Mouse (Mus musculus): ENCODE data around the gene Rrnad1.
"Not testable (repeated sequence)": the region's sequence is repeated elsewhere in the genome, so short reads cannot be mapped to it uniquely, and the experiment has no call there.

Rrnad1 gene

GRCm38 (mm10) chr3:87913891-87914290, 16.6 kb downstream of the Rrnad1 start:
- no peak for DNase-seq (ENCODE audit: low spot score)

DNA sequence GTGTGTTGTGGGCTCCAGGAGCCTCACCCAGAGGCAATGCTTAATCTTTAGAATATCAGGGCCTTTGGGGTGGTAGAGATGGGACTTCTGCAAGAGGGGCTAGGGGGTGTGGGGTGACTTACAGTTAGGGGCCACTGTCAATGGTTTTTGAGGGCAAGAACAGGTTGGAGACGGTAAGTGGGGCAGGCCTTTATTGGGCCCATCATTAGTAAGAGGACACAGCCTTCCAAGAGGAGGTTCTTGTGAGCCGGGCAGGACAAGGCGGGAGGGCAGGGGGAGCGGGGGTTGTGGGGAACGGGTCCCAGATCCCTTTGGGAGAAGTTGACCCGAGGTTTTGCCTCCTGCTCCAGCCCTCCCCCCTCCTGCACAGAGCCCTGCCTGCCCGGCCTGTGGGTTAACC, 17.0 kb downstream of the Rrnad1 start:
- no peak for DNase-seq (ENCODE audit: low spot score)

- peak; percentile 78 for DNase-seq (ENCODE audit: low spot score)
Measured at GRCm38 (mm10) chr3:87910573-87911141, 19.9 kb downstream of the Rrnad1 start.

GRCm38 (mm10) chr3:87909874-87910273, 20.6 kb downstream of the Rrnad1 start:
- no peak for DNase-seq (ENCODE audit: low spot score)

- DNase-seq (ENCODE audit: low spot score), result no peak
Measured at GRCm38 (mm10) chr3:87909381-87909780, 21.1 kb downstream of the Rrnad1 start.

- no peak for DNase-seq (ENCODE audit: low spot score)
Measured at GRCm38 (mm10) chr3:87907906-87908305, 22.6 kb downstream of the Rrnad1 start.

GRCm38 (mm10) chr3:87906981-87907857, 23.3 kb downstream of the Rrnad1 start:
- DNase-seq (ENCODE audit: low spot score), result no peak

DNA sequence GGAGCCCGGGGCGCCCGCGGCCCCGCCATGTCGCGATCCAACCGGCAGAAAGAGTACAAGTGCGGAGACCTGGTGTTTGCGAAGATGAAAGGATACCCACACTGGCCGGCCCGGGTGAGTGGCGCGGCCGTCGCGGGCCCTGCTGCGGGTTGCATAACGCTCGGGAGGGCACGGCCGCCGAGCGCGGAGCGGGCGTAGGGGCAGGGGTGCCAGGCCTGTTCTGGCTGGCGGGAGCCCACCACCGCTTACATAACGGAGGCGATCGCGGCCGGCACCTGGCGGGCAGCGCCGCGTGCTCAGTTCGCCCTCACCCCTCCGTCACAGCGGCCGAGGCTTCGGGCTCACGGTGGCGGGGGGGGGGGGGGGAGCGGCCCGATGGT, 23.9 kb downstream of the Rrnad1 start:
- no peak for DNase-seq (ENCODE audit: low spot score)

GRCm38 (mm10) chr3:87905880-87906485, 24.5 kb downstream of the Rrnad1 start, which contains the start of gene Hdgf:
Gene Hdgf (plus strand): TSS chr3:87906321.
- DNase-seq (ENCODE audit: low spot score), result peak; percentile 79

DNA sequence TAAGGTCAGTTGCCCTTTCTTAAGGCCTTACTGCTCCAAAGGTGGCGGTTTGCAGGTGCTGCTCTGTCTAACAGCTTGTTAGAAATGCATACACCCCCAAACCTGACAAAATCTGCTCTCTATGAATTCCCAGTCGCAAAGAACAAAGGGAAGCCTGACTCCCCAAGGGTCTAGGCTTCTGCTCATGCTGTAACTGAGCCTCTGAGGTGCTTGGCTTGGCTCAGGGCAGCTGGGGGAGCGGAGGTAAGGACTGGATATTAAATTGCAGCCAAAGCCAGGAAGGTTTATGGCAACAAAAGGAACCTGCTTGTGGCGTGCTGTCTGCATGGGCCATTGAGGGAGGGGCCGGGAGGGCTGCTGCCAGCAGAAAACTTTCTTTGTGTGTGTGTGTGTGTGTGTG, 26.7 kb downstream of the Rrnad1 start:
- no peak for DNase-seq (ENCODE audit: low spot score)

GRCm38 (mm10) chr3:87901959-87902358, 28.6 kb downstream of the Rrnad1 start:
- not testable (repeated sequence) for DNase-seq (ENCODE audit: low spot score)

DNA sequence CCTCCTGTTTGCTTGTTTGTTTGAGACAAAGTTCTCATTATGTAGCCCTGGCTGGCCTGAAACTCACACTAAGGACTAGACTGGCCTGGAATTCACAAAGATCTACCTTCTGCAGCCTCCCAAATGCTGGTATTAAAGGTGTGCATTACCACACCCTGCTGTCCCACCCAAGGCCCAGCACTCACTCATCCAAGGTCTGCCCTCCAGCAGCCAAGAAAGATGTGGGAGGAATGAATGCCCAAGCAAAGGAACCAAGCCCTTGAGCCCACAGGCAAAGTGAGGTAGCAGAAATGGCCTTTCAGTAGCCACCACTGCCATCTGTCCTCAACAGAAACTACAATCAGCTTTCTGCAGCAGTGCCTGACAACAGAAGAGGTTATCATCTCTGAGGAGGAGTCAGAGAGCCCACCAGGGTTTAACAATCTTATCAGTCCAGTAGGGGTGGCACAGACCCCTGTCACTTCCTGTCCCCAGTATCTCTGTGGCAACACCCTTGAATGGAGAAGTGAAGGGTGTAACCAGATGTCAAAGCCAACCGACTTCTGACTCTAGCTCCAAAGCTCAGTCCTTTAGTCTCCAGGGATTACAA, 29.4 kb downstream of the Rrnad1 start:
- DNase-seq (ENCODE audit: low spot score), result no peak

- DNase-seq (ENCODE audit: low spot score), result no peak
Measured at GRCm38 (mm10) chr3:87899776-87900175, 30.7 kb downstream of the Rrnad1 start.

DNA sequence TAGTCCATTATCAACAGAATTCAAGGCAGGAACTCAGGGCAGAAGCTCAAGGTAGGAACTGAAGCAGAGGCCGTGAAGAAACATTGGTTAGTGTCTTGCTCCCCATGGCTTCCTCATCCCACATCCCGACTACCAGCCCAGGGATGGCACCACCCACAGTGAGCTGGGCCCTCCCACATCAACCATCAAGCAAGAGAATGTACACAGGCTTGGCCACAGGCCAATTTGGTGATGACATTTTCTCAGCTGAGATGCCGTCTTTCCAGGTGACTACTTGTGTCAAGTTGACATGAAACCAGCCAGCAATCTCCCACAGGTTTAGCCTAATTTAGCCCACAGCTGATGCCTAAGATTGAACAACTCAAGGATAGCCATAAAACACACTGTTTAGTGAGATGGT, 31.3 kb downstream of the Rrnad1 start:
- DNase-seq (ENCODE audit: low spot score), result no peak

GRCm38 (mm10) chr3:87893367-87893905, 37.1 kb downstream of the Rrnad1 start:
- DNase-seq (ENCODE audit: low spot score), result no peak

DNA sequence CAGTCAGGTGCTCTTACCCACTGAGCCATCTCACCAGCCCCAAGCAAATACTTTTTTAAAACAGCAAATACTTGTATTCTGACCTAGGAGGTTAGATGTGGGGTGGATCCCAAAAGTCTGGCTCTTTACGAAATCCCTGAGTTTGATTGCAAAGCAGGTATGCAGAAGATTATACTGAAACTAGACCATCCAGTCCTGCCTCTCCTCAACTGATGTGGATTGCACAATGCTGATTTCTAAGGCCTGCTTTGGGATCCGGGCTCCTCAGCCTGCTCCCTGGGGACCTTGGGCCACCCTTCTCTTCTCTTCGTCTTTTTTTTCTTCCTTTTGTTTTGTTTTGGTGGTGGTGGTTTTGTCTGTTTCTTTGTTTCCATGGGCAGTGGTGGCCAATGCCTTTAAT, 39.0 kb downstream of the Rrnad1 start:
- no peak for DNase-seq (ENCODE audit: low spot score)

GRCm38 (mm10) chr3:87887400-87887799, 43.1 kb downstream of the Rrnad1 start:
- not testable (repeated sequence) for DNase-seq (ENCODE audit: low spot score)

GRCm38 (mm10) chr3:87886416-87886815, 44.1 kb downstream of the Rrnad1 start:
- DNase-seq (ENCODE audit: low spot score), result no peak

DNA sequence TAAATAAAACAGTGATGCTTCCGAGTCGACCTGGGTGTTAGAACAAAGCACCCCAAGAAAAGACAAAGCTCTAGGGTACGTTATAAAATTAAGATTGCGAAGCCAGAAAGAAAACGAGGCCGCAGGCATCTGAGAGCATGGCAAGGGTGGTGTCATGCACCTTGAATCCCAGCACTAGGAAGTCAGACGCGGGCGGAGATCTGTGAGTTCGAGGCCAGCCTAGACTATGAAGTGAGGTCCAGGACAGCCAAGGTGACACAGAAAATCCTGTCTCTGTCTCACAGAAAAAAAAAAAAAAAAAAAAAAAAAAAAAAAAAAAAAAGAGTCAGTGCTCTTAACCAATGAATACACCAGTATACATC, 44.5 kb downstream of the Rrnad1 start:
- no peak for DNase-seq (ENCODE audit: low spot score)

GRCm38 (mm10) chr3:87885281-87886003, 45.1 kb downstream of the Rrnad1 start, which contains the start of gene Prcc:
Gene Prcc (minus strand): TSS chr3:87885608.
- peak; percentile 39 for DNase-seq (ENCODE audit: low spot score)

GRCm38 (mm10) chr3:87884708-87885251, 45.7 kb downstream of the Rrnad1 start:
- no peak for DNase-seq (ENCODE audit: low spot score)

All from urinary bladder, postnatal 10 days (tissue).